Mouse (Mus musculus) cerebellum, adult (tissue): ENCODE data around the gene Gm5930.
"Not testable (repeated sequence)": the region's sequence is repeated elsewhere in the genome, so short reads cannot be mapped to it uniquely, and the experiment has no call there.

Source experiments
- ATAC-seq: cut with Nextera tagmentation; 2 replicates; pipeline ENCODE4 v1.9.2; 2017; ENCODE audit warnings: mild to moderate bottlenecking, moderate library complexity, mixed read lengths; ENCODE audit not compliant: insufficient number of reproducible peaks, low FRiP score, low TSS enrichment

Gm5930 gene

DNA sequence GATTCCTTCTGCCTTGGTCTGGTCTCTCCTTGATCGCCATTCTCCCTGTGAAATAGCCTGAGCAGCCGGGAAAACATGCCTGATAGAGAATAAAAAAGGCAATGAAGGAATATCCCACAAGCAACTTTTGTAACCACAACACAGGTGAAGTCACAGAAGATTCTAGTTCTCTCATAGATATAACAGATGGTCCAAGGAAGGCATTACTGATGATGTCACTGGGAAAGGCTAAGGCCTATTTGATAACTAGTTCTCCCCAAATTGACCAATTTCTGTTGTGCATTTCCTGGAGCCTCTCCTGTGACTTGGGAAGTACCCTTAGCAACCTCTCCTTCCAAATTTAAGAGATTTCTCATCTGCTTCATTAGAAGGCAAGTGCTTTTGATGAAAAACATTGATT lies at the start of gene Gm5930:
Gene Gm5930, minus strand, starts transcription at position 101 of the 400 bp plus-strand sequence.
- ATAC-seq: not testable (repeated sequence)

GRCm38 (mm10) chr14:44384233-44384632 lies 45.8 kb upstream of the Gm5930 start:
- not testable (repeated sequence) for ATAC-seq

GRCm38 (mm10) chr14:44365057-44365456 lies 26.7 kb upstream of the Gm5930 start, which contains the start of gene Gm8229:
Gene Gm8229, plus strand, starts transcription at chr14:44365357.
- ATAC-seq: not testable (repeated sequence)

DNA sequence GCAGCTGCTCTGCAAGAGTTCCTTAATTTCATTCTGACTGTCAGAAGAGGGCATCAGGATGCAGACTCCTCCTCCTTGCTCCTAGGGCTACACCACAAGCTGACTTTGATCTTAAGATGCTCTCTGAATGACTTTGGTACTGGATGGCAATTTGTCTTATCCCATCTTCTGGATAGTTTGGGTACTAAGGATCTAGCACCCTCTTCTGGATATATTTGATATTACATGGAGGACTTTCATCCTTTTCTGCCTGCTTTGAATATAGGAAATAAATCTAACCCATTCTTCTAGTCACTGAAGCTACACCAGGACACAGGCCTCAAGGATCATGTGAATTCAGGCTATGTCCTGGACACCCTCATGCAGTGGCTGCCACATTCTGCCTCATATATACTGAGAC lies 23.9 kb upstream of the Gm5930 start:
- ATAC-seq: not testable (repeated sequence)

GRCm38 (mm10) chr14:44361416-44361815 lies 23.0 kb upstream of the Gm5930 start:
- ATAC-seq: not testable (repeated sequence)

DNA sequence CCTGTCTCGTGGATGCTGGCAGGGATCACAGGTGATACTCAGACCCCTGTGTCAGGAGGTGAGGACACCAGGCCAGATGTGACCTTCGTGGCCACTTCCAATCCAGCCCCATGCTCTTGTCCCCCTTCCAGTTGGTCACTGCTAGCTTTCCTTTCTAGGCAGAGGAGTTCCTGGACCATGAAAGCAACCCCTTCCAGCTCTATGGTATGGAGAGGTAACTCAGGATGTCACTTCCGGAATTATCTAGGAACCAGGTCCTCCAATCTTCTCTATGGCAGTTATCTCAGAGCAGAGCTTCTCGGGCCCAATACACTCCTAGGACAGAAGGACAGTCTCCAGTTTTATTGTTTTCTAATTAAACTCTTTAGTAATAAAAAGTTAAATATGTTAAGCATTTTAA lies 26.3 kb downstream of the Gm5930 start:
- not testable (repeated sequence) for ATAC-seq

DNA sequence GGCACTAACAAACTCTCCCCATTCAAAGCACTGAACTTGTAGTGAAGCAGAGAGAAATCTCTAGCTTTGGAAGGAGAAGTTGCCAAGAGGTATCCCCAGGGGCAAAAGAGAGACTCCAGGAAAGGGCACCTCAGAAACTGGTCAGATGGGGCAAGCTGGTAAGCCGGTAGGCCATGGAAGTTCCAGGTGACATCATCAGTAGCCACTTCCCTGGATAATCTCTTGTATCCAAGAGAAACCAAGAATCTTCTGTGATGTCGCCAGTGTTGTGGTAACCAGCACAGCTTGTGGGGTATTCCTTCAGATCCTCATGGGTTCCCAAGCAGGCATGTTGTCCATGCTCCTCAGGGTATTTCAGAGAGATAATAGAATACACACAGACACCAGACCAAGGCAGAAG lies 53.1 kb downstream of the Gm5930 start, which contains the start of gene Gm8220:
Gene Gm8220, plus strand, starts transcription at position 301 of the 400 bp plus-strand sequence.
- not testable (repeated sequence) for ATAC-seq
